Mouse (Mus musculus) kidney, adult 2 months (tissue): ENCODE measurements around the gene Cmss1. TPM values are rescaled to one million over a fixed set of nuclear protein-coding genes. Genes with fewer than 3 reads are reported as not detected.

Experiments
- DNase-seq: peaks from one replicate; pipeline ENCODE4 v3.0.0; 2021
- H3K27ac ChIP-seq: fragments of 200-500 bp; 2 replicates; pipeline ENCODE4 v1.5.1; 2012; ENCODE audit warnings: low read depth, low read length, control low read depth, inconsistent platforms; ENCODE audit not compliant: insufficient read depth
- H3K27me3 ChIP-seq: fragments of 200-500 bp; replicated peaks from 2 replicates; pipeline ENCODE4 v1.6.1; 2012; ENCODE audit warnings: mild to moderate bottlenecking, moderate library complexity, low read length, inconsistent platforms; ENCODE audit not compliant: control insufficient read depth, insufficient read depth
- H3K36me3 ChIP-seq: fragments of 200-500 bp; 2 replicates; pipeline ENCODE4 v1.6.1; 2012; ENCODE audit warnings: mild to moderate bottlenecking, moderate library complexity, low read length, inconsistent platforms; ENCODE audit not compliant: control insufficient read depth, insufficient read depth
- H3K4me1 ChIP-seq: fragments of 200-500 bp; 2 replicates; pipeline ENCODE4 v1.6.1; 2011; ENCODE audit warnings: low read length; ENCODE audit not compliant: control insufficient read depth, insufficient read depth
- H3K4me3 ChIP-seq: fragments of 200-500 bp; 2 replicates; pipeline ENCODE4 v1.5.1; 2011; ENCODE audit warnings: mild to moderate bottlenecking, low read depth, low read length, control low read depth; ENCODE audit not compliant: insufficient read depth
- CTCF ChIP-seq: fragments of 200-500 bp; conservative IDR thresholded peaks from 2 replicates; pipeline ENCODE4 v1.5.1; 2011; ENCODE audit warnings: low read depth, mild to moderate bottlenecking, control low read depth, low read length, moderate library complexity, mixed read lengths; ENCODE audit not compliant: insufficient read depth, insufficient read length
- POLR2A ChIP-seq: fragments of 200-500 bp; IDR thresholded peaks from one replicate; pipeline ENCODE4 v1.6.1; 2011; ENCODE audit warnings: low read depth, low read length, control low read depth
- WGBS: fragments of 180-500 bp; shearing (Covaris S2); methylation state at CpG from one replicate; pipeline ENCODE4 v1.1.7; 2018; 5-methylcytosine and 5-hydroxymethylcytosine counted together
- polyA plus RNA-seq: library from polyadenylated mRNA; depleted of rRNA; stranded (reverse); fragments of >200 nt; gene quantifications from 2 replicates; pipeline ENCODE4 v1.2.3, GENCODE M21; 2012; rRNA removed

Cmss1 gene
- polyA plus RNA-seq, 1 experiment: 7.2 TPM

- Histone ChIP-seq H3K27me3 (no peaks in the 10 kb centered on the region), H3K4me3 (no peak overlapping the region), H3K27ac (no peak overlapping the region), H3K36me3 (no peaks in the 10 kb centered on the region), H3K4me1 (no peaks in the 10 kb centered on the region)
- TF ChIP-seq CTCF: no peak
- no peak for TF ChIP-seq POLR2A
- no peak for DNase-seq
- WGBS: 88% methylated on average over 14 of the region's 14 CpGs
Observed at GRCm38 (mm10) chr16:57268058-57268841, 338.4 kb downstream of the Cmss1 start.

- no peaks in the 10 kb centered on the region for H3K4me1 ChIP-seq
- WGBS: 22% methylated on average over 1 of the region's 1 CpGs
- peak; percentile 39 for DNase-seq
- no peak for TF ChIP-seq CTCF
- TF ChIP-seq POLR2A: no peak
- no peaks in the 10 kb centered on the region for H3K27me3 ChIP-seq
- H3K27ac ChIP-seq: no peak overlapping the region; the same call in 1 of the 2 replicates
- no peak overlapping the region for H3K4me3 ChIP-seq
- H3K36me3 ChIP-seq: no peaks in the 10 kb centered on the region
Observed at GRCm38 (mm10) chr16:57267068-57267467, 339.6 kb downstream of the Cmss1 start.

GRCm38 (mm10) chr16:57260152-57260551 is 346.5 kb downstream of the Cmss1 start:
- Histone ChIP-seq H3K27me3 (no peaks in the 10 kb centered on the region), H3K4me1 (no peaks in the 10 kb centered on the region), H3K27ac (no peak overlapping the region), H3K4me3 (no peak overlapping the region), H3K36me3 (no peaks in the 10 kb centered on the region)
- no peak for DNase-seq
- WGBS: 92% methylated on average over 10 of the region's 10 CpGs
- TF ChIP-seq CTCF: no peak

- no peaks in the 10 kb centered on the region for H3K4me1 ChIP-seq
- no peak overlapping the region for H3K4me3 ChIP-seq
- WGBS: 88% methylated on average over 13 of the region's 13 CpGs
- no peaks in the 10 kb centered on the region for H3K27me3 ChIP-seq
- TF ChIP-seq CTCF: no peak
- TF ChIP-seq POLR2A: no peak
- H3K36me3 ChIP-seq: no peaks in the 10 kb centered on the region
- H3K27ac ChIP-seq: no peak overlapping the region
- DNase-seq: no peak
Observed at GRCm38 (mm10) chr16:57259356-57260083, 347.1 kb downstream of the Cmss1 start.

Other genes starting within 250 kb of the Cmss1 start
- 2.1 TPM in 2 replicates for gene Col8a1, start 147.9 kb upstream of the Cmss1 start, polyA plus RNA-seq